Mouse (Mus musculus) thymus, postnatal 10 days (tissue): ENCODE measurements around the gene Gpr157.
A peak's percentile ranks its signal among the peaks of the same experiment; 100 is the strongest.

Source experiments
- DNase-seq, 2 experiments: peaks; one replicate each; pipeline ENCODE4 v3.0.0; 2021; ENCODE audit warnings: low spot score in 2 of 2

Gene Gpr157

DNA sequence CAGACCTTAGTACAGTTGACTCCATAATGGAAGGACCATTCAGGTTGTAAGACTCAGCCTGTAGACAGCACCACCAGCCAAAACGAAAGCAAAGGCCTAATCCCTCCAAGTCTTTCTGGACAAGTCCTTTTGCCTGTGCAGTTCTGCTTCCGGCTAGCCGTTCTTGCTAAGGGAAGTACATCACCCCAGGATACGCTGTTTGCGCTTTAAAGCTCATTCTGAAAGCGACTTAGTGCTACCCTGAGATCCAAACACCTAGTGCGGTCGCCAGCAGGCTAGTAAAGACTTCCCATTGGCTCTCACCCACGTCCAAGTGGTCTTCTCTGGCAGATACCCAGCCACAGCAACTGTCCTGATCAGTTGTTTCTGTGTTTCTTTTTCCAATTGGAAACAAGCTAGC is 23.2 kb downstream of the Gpr157 start:
- DNase-seq, result no peak

GRCm38 (mm10) chr4:150112867-150113266 is 25.7 kb downstream of the Gpr157 start:
- DNase-seq, result peak; percentile 46 to 80

DNA sequence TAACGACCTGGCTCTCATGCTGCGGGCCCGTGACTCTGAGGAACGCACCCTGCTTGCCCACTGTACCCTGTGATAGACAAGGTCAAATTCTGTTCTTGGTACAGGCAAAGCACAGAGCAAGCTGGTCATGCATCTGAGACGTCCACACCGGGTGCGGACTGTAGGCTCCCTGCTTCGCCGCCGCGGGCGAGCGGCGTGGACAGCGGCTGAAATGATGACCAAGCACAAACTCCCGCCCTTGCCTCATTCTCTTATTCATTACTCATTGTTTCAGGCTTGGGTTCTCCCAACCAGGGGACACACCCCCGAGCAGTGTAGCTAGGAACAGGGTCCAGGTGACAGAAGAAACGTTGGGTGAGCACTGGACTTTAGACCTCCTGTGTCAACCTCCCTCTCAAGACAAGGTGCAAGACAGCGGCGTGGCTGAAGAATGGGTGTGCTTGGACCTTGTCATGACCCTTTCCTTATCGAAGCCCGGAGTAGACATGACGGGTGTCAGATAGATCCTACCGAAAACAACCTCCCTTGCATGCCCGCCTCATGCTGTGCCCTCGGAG is 27.4 kb downstream of the Gpr157 start:
- DNase-seq, result no peak

GRCm38 (mm10) chr4:150117311-150117710 is 30.1 kb downstream of the Gpr157 start:
- DNase-seq, result peak in 1 of 2 experiments; percentile 44

DNA sequence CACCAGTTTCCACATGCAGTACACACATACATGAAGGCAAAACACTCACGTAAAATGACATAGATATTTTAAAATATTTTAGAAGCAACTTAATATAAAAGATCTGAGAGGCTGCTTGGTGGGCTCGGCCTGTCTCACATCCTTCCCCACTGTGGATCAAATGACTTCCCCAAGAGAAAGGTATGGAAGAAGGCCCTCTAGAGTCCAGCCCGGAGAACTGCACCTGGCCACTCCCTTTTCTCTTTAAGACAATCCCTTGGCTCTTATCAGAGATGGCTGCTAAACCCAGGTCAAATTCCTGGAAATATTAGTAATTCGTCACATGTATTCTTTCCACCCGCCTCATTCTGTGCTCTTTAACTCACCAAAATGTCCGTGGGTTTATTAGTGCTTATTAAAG is 31.0 kb downstream of the Gpr157 start:
- no peak for DNase-seq

DNA sequence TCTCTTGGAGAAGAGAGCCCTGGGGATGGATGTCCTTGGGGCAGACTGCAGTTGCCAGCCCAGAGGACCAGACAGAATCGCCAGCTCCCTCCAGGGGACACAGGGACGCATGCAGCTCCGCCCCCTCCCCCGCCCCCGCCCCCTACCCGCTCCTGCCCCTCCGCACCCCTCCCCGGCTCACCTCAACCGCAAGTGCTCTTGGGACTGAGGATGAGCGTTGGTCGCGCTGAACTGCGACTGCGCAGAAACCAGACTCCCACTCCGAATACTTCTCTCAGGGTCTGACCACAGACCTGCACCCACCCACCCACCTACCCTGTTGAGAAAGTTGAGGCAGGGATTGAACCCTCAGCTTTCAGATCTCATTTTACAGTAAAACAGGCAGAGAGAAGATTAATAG is 31.9 kb downstream of the Gpr157 start, which contains the start of gene Slc2a5:
Slc2a5 (plus strand) TSS at position 229 of the 400 bp plus-strand sequence.
- no peak for DNase-seq

DNA sequence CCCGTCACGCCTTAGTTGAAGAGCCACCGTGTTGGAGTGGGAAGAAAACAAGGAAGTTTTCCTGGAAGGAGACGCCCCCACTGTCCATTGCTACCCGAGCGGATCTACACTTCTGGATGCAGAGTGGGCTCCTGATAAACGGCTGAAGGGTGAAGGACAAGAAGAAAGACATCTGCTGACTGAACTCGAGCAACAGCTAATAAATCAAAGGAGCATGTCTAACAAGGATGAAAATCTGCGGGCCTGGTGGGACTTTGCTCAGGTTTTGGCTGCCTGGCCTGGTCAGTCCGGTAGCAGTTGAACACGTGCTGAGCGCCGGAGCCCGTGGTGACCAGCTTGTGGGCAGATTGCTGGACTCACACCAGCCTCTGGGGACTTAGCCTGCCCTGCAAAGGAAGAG is 32.5 kb downstream of the Gpr157 start:
- DNase-seq, result no peak

DNA sequence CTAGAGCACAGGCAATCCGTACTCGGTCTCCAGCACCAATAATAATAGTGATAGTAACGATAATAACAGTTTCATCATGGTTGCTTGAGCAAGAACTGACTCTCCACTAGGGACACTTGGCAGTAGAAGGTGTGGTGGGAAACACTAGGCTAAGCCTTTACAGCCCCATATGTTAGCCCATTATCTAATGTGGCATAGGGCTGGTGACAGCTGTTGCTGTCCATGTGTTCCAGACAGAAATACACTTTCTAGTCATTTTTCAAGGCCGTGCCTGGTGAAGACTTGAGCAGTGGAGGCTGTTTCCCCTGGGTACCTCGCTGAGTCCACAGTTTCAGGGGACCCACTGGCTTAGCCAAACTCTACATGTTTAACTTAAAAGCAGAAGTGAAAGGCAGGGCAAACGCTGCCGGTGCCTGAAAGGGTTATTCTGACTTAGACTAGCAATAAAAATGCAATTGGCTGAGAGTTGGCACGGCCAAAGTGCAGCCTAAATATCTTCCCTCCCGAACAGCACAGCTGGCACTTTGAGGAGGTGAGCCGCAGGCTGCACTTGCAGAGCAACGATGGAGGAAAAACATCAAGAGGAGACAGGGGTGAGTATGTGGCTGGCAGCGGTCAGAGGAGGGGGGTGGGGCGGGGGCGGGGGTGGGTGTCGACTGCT is 33.1 kb downstream of the Gpr157 start:
- no peak for DNase-seq

GRCm38 (mm10) chr4:150121430-150121829 is 34.3 kb downstream of the Gpr157 start:
- no peak for DNase-seq

DNA sequence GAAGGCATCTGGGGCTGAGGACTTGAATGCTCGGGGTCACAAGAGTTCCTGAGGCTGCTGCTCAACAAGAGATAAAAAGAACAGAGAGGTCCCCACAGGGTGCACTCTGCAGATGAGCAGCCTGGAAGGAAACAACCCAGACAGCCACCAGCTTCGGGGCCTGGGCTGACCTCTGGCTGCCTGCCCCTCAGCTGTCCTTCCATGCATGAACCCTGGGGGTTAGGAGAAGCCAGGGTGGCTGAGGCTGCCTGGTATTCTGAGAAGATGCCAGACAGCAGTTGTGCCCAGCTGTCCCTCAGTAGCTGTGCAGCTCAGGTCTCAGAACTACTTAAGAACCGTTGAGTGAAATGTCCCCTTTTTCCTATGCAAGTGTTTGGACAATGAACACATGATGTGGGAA is 35.3 kb downstream of the Gpr157 start:
- no peak for DNase-seq

DNA sequence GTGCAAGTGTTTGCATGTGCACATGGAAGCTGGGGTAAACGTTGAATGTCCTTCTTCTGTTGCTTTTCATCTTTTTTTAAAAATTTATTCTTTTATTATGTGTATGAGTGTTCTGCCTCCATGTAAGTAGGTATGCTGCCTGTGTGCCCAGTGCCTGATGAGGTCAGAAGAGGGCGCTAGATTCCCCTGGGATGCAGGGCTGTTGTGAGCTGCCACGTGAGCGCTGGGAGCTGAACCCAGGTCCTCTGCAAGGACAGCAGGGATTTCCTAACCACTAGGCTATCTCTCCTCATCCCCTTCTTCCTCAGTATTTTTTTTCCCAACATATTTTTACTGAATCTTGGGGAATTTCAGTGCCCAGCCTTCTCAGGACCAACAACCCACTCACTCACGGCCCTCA is 39.2 kb downstream of the Gpr157 start:
- DNase-seq, result no peak

- no peak for DNase-seq
These were observed 40.7 kb downstream of the Gpr157 start for GRCm38 (mm10) chr4:150127894-150128293.

DNA sequence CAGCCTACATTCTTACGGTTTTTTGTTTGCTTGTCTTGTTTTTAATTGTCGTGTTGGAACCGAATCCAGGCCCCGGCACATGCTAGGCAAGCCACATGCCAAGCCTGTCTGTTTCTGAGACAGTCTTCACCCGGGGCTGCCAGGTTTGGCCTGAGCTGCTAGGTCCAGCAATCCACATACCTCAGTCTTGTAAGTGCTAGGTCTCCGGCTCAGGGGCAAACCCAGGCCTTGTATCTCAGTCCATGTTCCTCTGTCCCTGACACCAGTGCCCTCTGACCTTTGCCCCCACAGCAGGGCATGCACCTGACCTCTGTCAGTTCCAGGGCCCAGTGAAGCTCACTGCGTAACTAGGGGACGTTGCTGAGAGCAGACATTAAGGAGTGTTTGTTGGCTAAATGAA is 41.4 kb downstream of the Gpr157 start:
- DNase-seq, result no peak

GRCm38 (mm10) chr4:150130661-150131060 is 43.5 kb downstream of the Gpr157 start:
- DNase-seq, result no peak

DNA sequence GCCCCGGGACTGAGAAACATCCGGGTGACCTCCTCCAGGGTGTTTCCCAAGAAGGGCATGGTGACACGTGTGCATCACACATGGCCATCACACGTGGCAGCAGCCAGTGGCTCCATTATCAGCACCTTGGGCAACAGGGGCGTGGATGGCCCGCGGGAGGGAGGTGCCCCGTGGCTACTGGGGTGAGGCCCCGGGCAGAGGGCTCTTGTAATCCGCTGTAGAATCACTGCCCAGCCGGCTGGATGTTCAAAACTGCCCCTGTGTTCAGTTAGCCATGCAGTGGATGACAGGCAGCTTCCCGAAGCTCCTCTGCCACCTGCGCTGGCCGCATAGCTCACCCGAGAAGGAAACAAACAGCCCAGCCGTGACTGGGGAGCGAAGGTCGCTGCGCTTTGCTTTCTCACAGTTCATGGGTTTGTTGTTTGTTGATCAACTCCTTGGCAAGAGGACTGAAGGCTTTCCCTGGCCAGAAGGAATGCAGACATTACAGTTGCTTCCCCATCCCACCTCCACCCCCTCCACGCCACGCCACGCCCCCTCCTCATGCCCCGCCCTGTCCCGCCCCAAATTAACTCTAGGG is 45.6 kb downstream of the Gpr157 start:
- DNase-seq, result no peak

DNA sequence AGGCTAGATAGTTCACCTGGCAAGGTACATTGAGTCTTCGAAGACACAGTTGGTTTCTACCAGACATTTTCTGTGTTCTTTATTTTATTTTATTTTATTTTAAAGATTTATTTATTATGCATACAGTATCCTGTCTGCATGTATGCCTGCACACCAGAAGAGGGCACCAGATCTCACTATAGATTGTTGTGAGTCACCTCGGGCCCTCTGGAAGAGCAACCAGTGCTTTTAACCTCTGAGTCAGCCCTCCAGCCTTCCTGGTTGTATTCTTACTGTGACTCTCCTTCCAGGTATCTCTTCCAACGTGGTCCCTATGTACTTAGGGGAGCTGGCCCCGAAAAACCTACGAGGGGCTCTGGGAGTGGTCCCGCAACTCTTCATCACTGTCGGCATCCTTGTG is 48.1 kb downstream of the Gpr157 start:
- DNase-seq, result no peak

DNA sequence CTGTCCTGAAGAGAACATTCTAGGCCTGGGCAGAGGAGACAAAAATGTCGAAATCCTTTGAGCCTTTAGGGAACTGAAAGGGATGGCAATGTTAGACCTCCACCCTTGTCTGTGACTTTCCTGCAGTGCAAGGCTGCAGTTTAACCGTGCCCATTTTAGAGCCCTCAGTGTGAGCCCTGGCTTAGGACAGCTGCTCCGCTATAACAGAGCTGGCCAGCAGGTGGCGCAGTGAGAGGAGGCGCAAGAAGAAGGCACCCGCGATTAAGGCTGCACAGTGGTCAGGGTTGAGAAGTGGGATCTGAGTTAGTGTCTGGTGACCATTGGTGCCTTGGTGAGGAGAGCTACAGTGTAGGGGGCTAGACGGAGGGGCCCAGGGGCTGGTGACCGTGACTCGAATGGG is 49.5 kb downstream of the Gpr157 start:
- DNase-seq, result peak; percentile 37 to 82

DNA sequence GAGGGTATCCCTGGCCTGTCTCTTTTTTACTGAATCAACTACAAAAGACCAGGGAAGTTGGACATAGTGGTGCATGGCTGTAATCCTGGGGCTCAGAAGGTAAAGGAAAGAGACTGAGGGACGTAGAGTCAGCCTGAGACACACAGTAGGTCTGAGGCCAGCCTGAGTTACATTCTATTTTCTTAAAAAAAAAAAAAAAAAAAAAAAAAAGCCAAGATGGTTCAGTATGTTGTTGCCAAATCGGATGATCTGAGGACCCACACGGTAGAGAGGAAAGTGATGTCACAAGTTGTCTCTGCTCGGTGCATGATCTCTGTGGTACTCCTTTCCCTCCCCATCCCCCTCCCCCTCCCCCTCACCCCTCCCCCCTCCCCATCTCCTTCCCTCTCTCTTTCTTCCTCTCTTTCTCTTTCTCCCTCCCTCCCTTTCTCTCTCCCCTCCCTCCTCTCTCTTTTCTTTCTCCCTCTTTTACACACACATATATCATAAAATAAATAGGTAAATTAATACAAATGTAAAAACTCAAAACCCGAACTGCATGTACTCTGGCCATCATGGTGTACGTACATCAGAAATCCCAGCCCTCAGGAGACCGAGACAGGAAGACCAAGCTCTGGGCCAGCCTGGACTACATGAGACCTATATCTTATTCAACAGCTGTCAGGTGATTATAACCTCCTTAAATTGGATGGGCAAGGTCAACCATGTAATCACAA is 50.4 kb downstream of the Gpr157 start:
- no peak for DNase-seq

DNA sequence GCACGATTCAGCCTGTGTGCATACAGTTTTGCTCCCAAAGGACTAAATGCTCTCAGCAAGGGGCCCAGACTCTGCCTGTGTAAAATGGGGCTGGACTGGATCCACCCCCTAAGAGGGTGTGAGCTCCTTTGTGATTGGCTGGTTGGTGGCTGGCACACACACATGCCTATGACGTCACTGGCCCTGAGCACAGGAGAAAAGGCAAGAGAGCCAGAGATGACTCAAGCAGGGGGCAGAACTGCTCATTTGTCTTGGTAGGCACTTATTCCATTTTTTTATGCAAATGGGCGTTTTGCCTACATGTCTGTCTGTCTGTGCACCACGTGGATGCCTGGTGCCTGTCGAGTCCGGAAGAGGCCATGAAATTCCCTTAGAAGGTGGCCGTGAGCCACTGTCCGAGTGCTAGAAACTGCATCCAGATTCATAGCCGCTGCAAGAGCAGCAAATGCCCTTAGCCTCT is 50.9 kb downstream of the Gpr157 start:
- peak; percentile 47 to 48 for DNase-seq

GRCm38 (mm10) chr4:150139090-150139489 is 51.9 kb downstream of the Gpr157 start:
- DNase-seq, result no peak

GRCm38 (mm10) chr4:150140346-150140745 is 53.2 kb downstream of the Gpr157 start:
- DNase-seq, result no peak

DNA sequence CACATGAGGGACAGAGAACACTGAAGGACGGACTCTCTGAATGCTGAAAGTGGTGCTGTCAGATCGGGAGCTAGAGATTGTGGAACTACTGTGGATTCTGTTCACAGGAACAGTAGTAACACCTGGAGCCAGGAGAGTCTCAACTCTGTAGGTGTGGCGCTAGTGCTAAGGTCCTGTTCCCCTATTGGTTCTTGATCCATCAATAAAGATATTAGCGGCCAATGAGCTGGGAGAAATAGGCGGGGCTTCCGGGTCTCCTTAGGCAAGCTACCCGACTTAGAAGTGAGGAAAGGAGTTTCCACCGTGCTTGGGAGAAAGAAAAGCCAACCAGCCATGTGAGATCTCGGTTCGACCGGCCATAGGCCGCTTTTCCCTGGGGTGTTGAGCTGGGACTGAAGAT is 57.1 kb downstream of the Gpr157 start:
- no peak for DNase-seq

DNA sequence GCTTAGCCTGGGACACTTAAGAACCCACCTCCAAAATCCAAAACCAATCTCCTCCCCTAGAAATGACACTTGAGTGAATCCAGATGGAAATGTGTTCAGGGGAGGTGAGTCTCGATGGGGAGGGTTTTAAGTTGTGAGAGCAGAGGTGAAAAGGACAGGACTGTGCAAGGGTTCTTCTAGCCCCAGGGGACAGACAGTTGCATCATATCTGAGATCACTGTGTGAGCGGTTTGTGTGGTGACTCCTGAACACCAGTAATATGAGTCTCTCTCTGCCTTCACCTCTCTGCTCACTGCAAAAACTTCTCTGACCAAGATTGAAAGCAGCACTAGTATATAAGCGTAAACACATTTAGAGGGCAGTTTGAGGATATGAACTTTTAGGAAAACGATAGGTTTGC is 59.1 kb downstream of the Gpr157 start:
- no peak for DNase-seq
